Mouse (Mus musculus): ENCODE measurements around the gene Tcte1.

Gene Tcte1

DNA sequence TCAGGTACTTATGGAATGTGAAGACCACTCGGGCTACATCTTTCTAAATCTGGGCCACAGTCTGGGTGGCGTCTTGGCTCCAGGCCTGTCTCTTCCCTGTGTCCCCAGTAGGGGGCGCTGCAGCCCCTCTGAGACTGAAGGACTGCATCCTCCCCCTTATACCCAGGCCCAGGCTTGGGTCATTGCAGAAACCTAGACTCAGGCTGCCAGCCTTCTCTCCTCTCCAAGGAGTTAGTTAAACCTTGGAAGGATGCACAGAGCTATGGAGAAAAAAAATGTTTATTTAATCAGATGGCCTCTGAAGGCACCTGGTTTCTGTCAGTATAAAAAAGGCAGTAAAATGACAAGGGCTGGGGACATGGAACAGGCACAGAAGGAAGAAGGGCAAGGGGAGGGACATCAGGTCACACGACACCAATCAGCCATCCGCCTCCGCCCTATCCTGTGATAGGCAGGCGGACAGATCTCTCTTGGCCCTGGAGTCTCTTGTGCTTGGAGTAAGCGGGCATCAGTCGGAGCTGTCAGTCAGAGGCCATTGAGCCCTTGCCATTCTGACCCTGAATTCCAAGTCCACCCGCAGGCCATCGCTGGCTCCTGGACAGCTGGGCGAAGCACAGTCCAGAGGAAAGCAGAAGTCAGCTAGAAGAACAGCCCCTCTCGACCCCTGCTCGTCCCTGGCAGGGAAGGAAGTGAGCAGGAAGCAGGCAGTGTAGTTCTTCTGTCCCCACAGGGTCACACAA, 61.9 kb downstream of the Tcte1 start:
- peak; percentile 51 to 74 for DNase-seq (ENCODE audit: low spot score in 2 of 2)

DNA sequence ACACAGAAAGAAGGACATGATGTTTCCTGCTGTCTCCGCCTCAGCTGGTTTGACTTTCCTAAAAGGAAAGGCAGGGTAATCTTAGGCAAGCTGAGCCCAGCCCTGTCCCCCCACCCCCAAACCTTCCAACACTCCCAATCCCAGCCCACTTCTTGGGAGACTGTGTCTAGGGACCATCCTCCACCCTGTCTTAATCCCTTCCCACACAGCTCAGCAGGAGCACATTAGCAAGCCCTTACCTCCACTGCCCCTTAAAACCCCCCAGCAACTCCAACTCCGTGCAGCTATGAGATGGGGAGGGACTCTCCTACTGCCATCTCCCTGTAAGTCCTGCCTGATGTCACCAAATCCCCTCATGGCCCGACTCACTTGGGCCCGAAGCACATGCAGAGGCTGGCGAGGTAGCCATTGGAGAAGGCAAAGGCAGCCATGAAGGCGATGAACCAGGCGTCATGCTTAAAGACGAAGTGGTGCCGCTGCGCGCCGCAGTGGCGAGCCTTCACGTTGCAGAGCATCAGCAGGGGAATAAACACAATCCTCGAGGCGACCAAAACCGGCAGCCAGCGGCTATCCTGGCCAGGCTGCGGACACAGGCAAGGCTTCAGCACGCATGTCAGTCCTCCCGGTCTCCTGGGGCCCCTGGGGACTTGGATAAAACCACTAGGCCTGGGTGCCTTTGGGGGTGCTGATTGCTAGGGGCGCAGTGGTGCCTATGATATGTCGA, 62.7 kb downstream of the Tcte1 start:
- DNase-seq (ENCODE audit: low spot score in 2 of 2): no peak

DNA sequence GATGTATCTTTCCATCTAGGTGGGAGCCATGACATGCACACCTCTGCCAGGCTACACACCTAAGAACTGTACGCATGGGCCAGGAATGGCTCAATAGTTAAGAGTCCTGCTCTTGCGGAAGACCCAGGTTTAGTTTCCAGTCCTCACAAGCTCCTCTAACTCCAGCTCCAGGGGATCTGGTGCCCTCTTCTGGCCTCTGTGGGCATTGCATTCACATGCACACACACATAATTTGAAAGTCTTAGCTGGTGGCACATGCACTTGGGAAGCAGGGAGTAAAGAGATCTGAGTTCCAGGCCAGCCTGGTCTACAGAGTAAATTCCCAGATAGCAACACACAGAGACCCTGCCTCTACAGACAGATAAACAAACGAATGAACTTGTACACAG, 63.2 kb downstream of the Tcte1 start:
- DNase-seq (ENCODE audit: low spot score in 2 of 2): no peak

DNA sequence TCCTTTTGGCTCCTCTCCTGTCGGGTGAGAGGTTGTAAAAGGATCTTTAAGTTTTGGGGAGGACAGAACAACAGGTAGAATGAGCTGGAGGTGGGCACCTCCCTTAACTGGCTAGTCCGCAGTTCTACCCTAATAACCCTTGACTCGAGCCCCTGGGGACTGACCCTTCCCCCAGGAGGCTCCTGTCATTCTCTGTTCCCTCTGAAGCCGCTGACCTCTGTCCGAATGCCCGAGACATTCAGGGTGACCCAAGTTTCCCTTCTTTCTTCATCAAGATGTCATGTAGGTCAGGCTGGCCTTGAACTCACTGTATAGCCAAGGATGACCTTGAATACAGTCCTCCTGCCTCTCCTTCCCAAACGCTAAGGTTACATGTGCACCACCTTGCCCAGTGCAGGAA, 65.1 kb downstream of the Tcte1 start:
- no peak for DNase-seq (ENCODE audit: low spot score in 2 of 2)

DNA sequence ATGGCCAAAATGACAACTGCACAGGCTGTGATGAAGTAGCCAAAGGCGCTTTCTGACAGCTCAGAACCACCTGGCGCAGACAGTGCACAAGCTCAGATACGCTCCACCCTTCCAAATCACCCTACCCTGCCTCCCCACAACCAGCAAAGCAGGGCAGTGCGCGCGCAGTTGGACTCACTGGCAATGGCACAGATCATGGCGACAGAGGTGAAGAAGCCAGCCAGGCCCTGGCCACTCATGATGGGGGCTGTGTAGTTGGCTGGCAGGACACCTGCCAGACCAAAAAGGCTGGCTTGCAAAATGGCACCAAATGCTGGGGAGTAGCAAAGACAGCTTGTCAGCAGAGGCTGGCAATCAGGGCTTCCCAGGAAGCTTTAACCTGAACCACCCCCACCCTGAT, 66.0 kb downstream of the Tcte1 start:
- no peak for DNase-seq (ENCODE audit: low spot score in 2 of 2)

DNA sequence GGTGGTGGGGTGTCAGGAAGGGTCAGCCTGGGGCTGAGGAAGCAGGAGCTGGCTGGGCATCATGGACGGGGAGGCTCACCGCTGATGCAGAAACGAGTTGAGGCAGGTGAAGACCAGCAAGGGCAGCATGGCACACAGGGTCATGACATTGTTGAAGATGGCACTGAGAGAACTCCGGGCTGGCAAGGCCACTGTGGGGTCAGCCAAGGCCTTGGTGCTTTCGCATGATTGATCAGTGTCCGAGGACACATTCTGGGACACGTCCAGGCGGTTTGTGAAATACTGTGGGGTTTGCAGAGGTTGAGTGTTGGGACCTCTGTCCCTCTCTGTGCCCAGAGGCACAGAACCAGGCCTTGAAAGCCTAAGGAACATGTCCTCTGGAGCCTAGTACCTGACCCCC, 66.6 kb downstream of the Tcte1 start:
- DNase-seq (ENCODE audit: low spot score in 2 of 2): no peak

DNA sequence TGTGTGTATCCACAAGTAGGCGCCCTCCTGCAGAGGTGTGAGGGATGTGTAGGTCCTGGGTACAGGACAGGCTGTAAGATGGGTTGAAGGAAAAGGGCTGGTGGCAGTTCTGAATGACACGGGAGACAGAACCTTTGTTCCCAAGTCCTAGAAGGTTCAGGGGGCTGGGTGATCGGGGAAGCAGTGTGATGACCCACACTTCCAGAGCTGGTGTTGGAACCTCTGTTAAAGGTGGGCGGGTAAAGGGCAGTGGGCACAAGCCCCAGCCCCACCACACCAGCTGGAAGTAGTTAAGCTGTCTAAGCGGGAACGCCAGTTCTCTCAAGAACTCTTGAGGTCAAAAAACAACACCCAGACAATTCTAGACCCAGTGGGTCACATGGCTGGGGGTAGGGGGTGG, 67.2 kb downstream of the Tcte1 start:
- no peak for DNase-seq (ENCODE audit: low spot score in 2 of 2)

DNA sequence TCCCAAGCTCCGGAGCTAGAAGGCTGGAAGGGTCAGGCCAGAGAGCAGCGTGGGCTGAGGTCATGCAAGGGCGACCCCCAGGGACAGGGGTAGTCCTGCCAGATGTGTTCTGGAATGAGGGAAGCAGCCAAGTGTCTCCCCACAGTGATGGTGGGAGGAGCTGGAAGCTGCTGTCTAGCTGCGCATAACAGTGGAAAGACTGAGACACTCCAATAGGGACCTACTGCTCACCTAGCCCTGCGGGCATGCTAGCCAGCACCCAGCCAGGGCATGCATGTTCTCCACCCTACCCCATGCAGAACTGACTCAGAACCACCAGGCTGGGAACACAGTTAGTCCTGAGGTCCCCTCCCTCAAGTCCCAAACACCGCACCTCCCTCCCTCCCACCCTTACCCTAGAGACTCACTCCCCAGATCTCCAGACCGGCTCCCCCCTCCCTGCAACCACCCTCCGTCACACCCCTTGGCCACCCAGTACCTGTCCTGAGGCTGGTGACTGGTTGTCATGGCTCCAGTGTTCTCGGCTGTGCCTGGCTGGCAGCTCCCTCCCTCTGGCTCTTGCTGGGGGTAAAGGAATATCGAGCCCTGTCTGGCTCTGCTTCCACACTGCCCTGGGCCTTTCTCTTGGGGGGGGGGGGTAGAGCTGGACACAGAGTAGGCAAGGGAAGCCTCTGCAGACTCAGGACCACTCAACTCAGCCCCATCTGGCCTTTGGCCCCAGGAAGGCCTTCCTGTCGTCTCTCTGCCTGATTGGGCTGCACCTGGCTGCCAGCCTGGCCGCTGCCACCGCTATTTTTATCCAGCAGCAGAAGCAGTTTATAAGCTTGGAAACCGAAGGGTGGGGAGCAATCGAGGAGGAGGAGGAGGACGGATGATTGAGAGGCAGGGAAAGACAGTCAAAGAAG, 68.7 kb downstream of the Tcte1 start:
- DNase-seq (ENCODE audit: low spot score in 2 of 2): no peak
